Mouse (Mus musculus) hindbrain, embryonic 15.5 days (tissue): ENCODE measurements around the gene Ppm1m. TPM values are rescaled to one million over a fixed set of nuclear protein-coding genes. Genes with fewer than 3 reads are reported as not detected.

Source experiments
- ATAC-seq: fragments of 200-750 bp; cut with Nextera tagmentation; 2 replicates; pipeline ENCODE4 v1.8.0; 2017; ENCODE audit warnings: low read depth, moderate number of reproducible peaks, moderate TSS enrichment; ENCODE audit not compliant: low FRiP score
- H3K27ac ChIP-seq: fragments of 300-500 bp; sonication (generic); replicated peaks from 2 replicates; pipeline ENCODE4 v1.5.1; 2015; ENCODE audit warnings: mild to moderate bottlenecking, inconsistent platforms
- H3K27me3 ChIP-seq: fragments of 300-500 bp; sonication (generic); 2 replicates; pipeline ENCODE4 v1.6.1; 2015; ENCODE audit warnings: control low read depth, inconsistent platforms
- H3K36me3 ChIP-seq: fragments of 300-500 bp; sonication (generic); 2 replicates; pipeline ENCODE4 v1.6.1; 2015; ENCODE audit warnings: control low read depth, inconsistent platforms
- H3K4me1 ChIP-seq: fragments of 300-500 bp; sonication (generic); replicated peaks from 2 replicates; pipeline ENCODE4 v1.6.1; 2015; ENCODE audit warnings: control low read depth, inconsistent platforms
- H3K4me2 ChIP-seq: fragments of 300-500 bp; sonication (generic); 2 replicates; pipeline ENCODE4 v1.6.1; 2015; ENCODE audit warnings: moderate library complexity, mild to moderate bottlenecking, inconsistent platforms
- H3K4me3 ChIP-seq: fragments of 300-500 bp; sonication (generic); 2 replicates; pipeline ENCODE4 v1.5.1; 2015; ENCODE audit warnings: mild to moderate bottlenecking, inconsistent platforms
- H3K9ac ChIP-seq: fragments of 300-500 bp; sonication (generic); 2 replicates; pipeline ENCODE4 v1.6.1; 2015; ENCODE audit warnings: inconsistent platforms
- H3K9me3 ChIP-seq: fragments of 300-500 bp; sonication (generic); 2 replicates; pipeline ENCODE4 v1.6.1; 2016; ENCODE audit warnings: control low read depth, inconsistent platforms
- WGBS: fragments of 180-500 bp; shearing (Covaris S2); methylation state at CpG from one replicate; pipeline ENCODE4 v1.1.7; 2015; 5-methylcytosine and 5-hydroxymethylcytosine counted together
- polyA plus RNA-seq: library from polyadenylated mRNA; unstranded; fragments of >200 nt; fragmentation: Nextera tagmentation; extraction: Ambion mirVana; gene quantifications from 2 replicates; pipeline ENCODE4 v1.2.1, GENCODE M21; 2015

Ppm1m gene
- polyA plus RNA-seq, 1 experiment from 2014 or later = 21.2 TPM

- no peak overlapping the region for H3K4me3 ChIP-seq
- no peak overlapping the region for H3K9ac ChIP-seq
- peaks cover 3% of the 10 kb centered on the region for H3K4me1 ChIP-seq
- H3K4me2 ChIP-seq = no peak overlapping the region
- no peak for ATAC-seq
- no peaks in the 10 kb centered on the region for H3K27me3 ChIP-seq
- no peaks in the 10 kb centered on the region for H3K9me3 ChIP-seq
- H3K36me3 ChIP-seq = peaks cover 30% of the 10 kb centered on the region
- WGBS = 77% methylated on average over 7 of the region's 7 CpGs
- H3K27ac ChIP-seq = no peak overlapping the region
Measured at GRCm38 (mm10) chr9:106231220-106231619, 31.7 kb upstream of the Ppm1m start.

- Histone ChIP-seq H3K27ac (no peak overlapping the region), H3K9me3 (no peaks in the 10 kb centered on the region), H3K4me2 (no peak overlapping the region), H3K36me3 (peaks cover 25% of the 10 kb centered on the region), H3K4me1 (peaks cover 8% of the 10 kb centered on the region), H3K9ac (no peak overlapping the region), H3K27me3 (no peaks in the 10 kb centered on the region), H3K4me3 (no peak overlapping the region)
- 60% methylated on average over 3 of the region's 3 CpGs for WGBS
- no peak for ATAC-seq
Measured at GRCm38 (mm10) chr9:106230734-106231106, 31.2 kb upstream of the Ppm1m start.

GRCm38 (mm10) chr9:106230051-106230733 lies 30.6 kb upstream of the Ppm1m start:
- ATAC-seq = no peak
- Histone ChIP-seq H3K27ac (no peak overlapping the region), H3K9me3 (no peaks in the 10 kb centered on the region), H3K4me3 (no peak overlapping the region), H3K9ac (no peak overlapping the region), H3K27me3 (peaks cover 3% of the 10 kb centered on the region; the same call in 1 of the 2 replicates), H3K4me1 (peaks cover 10% of the 10 kb centered on the region), H3K36me3 (peaks cover 20% of the 10 kb centered on the region), H3K4me2 (no peak overlapping the region)
- 81% methylated on average over 9 of the region's 9 CpGs for WGBS

- peaks cover 5% of the 10 kb centered on the region; the same call in 1 of the 2 replicates for H3K36me3 ChIP-seq
- H3K4me2 ChIP-seq = no peak overlapping the region
- H3K4me3 ChIP-seq = no peak overlapping the region
- no peak overlapping the region for H3K27ac ChIP-seq
- peaks cover 8% of the 10 kb centered on the region; the same call in 1 of the 2 replicates for H3K27me3 ChIP-seq
- H3K4me1 ChIP-seq = peaks cover 10% of the 10 kb centered on the region
- H3K9ac ChIP-seq = no peak overlapping the region
- WGBS = 76% methylated on average over 8 of the region's 8 CpGs
- ATAC-seq = no peak
- H3K9me3 ChIP-seq = no peaks in the 10 kb centered on the region
Measured at GRCm38 (mm10) chr9:106227790-106228429, 28.4 kb upstream of the Ppm1m start.

- Histone ChIP-seq H3K27ac (peak overlapping the region; percentile 60), H3K36me3 (no peaks in the 10 kb centered on the region), H3K9ac (peak overlapping the region; percentile 49), H3K4me1 (peaks cover 10% of the 10 kb centered on the region), H3K27me3 (peaks cover 8% of the 10 kb centered on the region; the same call in 1 of the 2 replicates), H3K4me2 (peak overlapping the region; percentile 78), H3K9me3 (no peaks in the 10 kb centered on the region), H3K4me3 (peak overlapping the region; percentile 39)
- peak; percentile 75 for ATAC-seq
- WGBS = 6% methylated on average over 34 of the region's 34 CpGs
Measured at GRCm38 (mm10) chr9:106226151-106226682, 26.7 kb upstream of the Ppm1m start.

GRCm38 (mm10) chr9:106225469-106226150 lies 26.1 kb upstream of the Ppm1m start:
- peak overlapping the region; percentile 60 for H3K27ac ChIP-seq
- ATAC-seq = 0 out of 2 replicates have a peak, but pooled peaks have one; percentile 13
- 64% methylated on average over 24 of the region's 24 CpGs for WGBS
- no peaks in the 10 kb centered on the region for H3K36me3 ChIP-seq
- peak overlapping the region; percentile 39 for H3K4me3 ChIP-seq
- peaks cover 10% of the 10 kb centered on the region for H3K4me1 ChIP-seq
- no peaks in the 10 kb centered on the region for H3K9me3 ChIP-seq
- H3K9ac ChIP-seq = peak overlapping the region; percentile 49
- H3K27me3 ChIP-seq = peaks cover 8% of the 10 kb centered on the region; the same call in 1 of the 2 replicates
- peak overlapping the region; percentile 78 for H3K4me2 ChIP-seq

- H3K9me3 ChIP-seq = no peaks in the 10 kb centered on the region
- H3K4me2 ChIP-seq = no peak overlapping the region
- no peak overlapping the region for H3K27ac ChIP-seq
- H3K27me3 ChIP-seq = peaks cover 8% of the 10 kb centered on the region; the same call in 1 of the 2 replicates
- WGBS = 88% methylated on average over 4 of the region's 4 CpGs
- ATAC-seq = no peak
- H3K4me1 ChIP-seq = peaks cover 10% of the 10 kb centered on the region
- H3K9ac ChIP-seq = no peak overlapping the region
- no peaks in the 10 kb centered on the region for H3K36me3 ChIP-seq
- no peak overlapping the region for H3K4me3 ChIP-seq
Measured at GRCm38 (mm10) chr9:106222994-106223393, 23.4 kb upstream of the Ppm1m start.

GRCm38 (mm10) chr9:106222261-106222851 lies 22.8 kb upstream of the Ppm1m start, which contains the start of gene Tlr9:
Gene Tlr9 (plus strand): TSS chr9:106222598.
- peaks cover 8% of the 10 kb centered on the region; the same call in 1 of the 2 replicates for H3K27me3 ChIP-seq
- 79% methylated on average over 4 of the region's 4 CpGs for WGBS
- no peak within 1 kb of the TSS for H3K27ac ChIP-seq
- peaks cover 10% of the 10 kb centered on the region for H3K4me1 ChIP-seq
- no peak within 1 kb of the TSS for H3K9ac ChIP-seq
- no peaks in the 10 kb centered on the region for H3K36me3 ChIP-seq
- H3K4me3 ChIP-seq = no peak within 1 kb of the TSS
- H3K9me3 ChIP-seq = no peaks in the 10 kb centered on the region
- ATAC-seq = no peak
- H3K4me2 ChIP-seq = no peak within 1 kb of the TSS

GRCm38 (mm10) chr9:106220894-106221523 lies 21.5 kb upstream of the Ppm1m start:
- WGBS = 71% methylated on average over 8 of the region's 8 CpGs
- no peak overlapping the region for H3K4me2 ChIP-seq
- no peaks in the 10 kb centered on the region for H3K9me3 ChIP-seq
- H3K27me3 ChIP-seq = peaks cover 8% of the 10 kb centered on the region; the same call in 1 of the 2 replicates
- peaks cover 4% of the 10 kb centered on the region for H3K4me1 ChIP-seq
- H3K4me3 ChIP-seq = no peak overlapping the region
- H3K27ac ChIP-seq = no peak overlapping the region
- no peak overlapping the region for H3K9ac ChIP-seq
- H3K36me3 ChIP-seq = no peaks in the 10 kb centered on the region
- no peak for ATAC-seq

- no peak overlapping the region for H3K9ac ChIP-seq
- no peak overlapping the region for H3K4me2 ChIP-seq
- H3K4me3 ChIP-seq = no peak overlapping the region
- H3K36me3 ChIP-seq = peaks cover 35% of the 10 kb centered on the region
- H3K27ac ChIP-seq = no peak overlapping the region
- WGBS = 86% methylated on average over 7 of the region's 7 CpGs
- no peak for ATAC-seq
- no peaks in the 10 kb centered on the region for H3K9me3 ChIP-seq
- no peaks in the 10 kb centered on the region; the same call in 1 of the 2 replicates for H3K4me1 ChIP-seq
- no peaks in the 10 kb centered on the region for H3K27me3 ChIP-seq
Measured at GRCm38 (mm10) chr9:106216971-106217370, 17.4 kb upstream of the Ppm1m start.
